Mouse (Mus musculus) urinary bladder, postnatal 4 days (tissue): Measurements from ENCODE around the gene Pim1.
A peak's percentile ranks its signal among the peaks of the same experiment; 100 is the strongest.

Experiments
- DNase-seq, 2 experiments: peaks; one replicate each; pipeline ENCODE4 v3.0.0; 2021 to 2022; ENCODE audit warnings: low spot score in 2 of 2

The Pim1 gene

DNA sequence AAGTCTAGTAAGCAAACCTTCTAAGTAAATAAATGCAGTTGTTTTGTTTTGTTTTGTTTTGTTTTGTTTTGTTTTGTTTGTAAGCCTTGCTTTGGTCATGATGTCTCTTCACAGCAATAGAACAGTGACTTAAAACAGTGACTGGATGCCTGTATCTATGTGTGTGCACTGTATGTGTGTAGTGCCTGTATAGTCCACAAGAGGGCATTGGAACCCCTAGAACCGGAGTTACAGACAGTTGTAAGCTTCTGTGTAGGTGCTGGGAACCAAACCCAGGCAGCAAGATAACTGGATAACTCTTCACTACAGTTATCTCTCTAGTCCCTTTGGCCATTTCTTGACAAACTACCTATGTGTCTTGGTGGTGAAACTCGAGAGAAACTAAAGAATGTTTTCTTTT lies 35.1 kb downstream of the Pim1 start:
- DNase-seq, result no peak

DNA sequence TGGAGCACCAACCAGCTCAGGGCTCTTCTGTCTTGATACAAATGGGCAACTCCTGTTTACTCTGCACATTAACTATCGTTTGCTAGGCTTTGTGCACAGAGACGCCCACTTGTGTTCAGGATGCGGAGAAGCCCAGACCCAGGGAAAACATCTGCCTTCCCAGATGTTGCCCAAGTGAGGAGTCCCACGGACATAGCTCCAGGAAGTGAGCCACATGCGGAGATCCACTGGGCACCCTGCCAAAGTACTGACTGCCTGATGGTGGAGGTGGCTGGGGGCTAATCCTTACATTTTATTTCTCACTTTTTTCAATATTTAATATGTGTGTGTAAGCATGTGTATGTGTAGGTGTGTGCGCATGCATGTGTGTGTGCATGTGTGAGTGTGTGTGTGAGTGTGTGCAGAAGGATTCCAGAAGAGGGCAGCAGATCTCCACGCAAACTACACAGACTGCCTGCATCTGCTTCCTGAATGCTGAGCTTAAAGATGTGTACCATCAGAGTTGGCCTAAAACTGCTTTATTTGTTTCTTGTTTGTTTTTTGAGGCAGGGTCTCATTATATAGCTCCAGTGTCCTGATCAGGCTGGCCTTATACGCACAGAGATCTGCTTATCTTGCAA lies 38.1 kb downstream of the Pim1 start:
- DNase-seq, result no peak

DNA sequence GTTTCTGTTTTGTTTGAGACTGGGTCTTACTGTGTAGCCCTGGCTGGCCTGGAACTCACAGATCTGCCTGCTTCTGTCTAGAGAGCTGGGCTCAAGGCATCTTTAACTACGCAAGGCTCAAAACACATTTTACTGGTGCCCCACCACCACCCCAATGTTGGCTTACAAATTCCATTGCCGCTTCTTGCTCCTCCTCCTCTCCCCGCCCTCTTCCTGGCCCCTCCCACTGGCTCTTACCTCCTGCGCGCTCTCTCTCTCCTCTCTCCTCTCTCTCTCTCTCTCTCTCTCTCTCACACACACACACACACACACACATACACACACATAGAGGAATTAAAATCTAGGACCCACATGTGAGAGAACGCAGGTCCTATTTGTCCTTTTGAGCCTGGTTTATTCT lies 40.0 kb downstream of the Pim1 start:
- DNase-seq, result no peak

DNA sequence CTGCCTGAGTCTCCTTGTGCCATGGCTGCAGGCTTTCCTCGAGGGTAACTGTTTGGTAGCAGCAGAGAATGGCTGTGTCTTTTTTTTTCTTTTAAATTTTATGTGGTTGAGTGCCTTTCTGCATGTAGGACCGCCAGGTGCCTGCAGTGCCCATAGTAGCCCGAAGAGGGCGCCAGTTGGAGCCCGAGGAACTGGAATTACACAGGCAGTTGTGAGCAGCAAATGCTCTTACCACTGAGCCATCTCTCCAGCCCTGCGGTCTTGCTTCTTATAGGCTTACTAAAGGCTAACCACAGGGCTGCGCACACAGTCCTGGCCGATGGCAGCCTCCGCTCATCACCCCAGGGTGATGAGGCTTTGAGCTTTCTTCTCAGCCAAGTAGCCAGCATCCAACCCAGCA lies 40.7 kb downstream of the Pim1 start:
- no peak for DNase-seq

DNA sequence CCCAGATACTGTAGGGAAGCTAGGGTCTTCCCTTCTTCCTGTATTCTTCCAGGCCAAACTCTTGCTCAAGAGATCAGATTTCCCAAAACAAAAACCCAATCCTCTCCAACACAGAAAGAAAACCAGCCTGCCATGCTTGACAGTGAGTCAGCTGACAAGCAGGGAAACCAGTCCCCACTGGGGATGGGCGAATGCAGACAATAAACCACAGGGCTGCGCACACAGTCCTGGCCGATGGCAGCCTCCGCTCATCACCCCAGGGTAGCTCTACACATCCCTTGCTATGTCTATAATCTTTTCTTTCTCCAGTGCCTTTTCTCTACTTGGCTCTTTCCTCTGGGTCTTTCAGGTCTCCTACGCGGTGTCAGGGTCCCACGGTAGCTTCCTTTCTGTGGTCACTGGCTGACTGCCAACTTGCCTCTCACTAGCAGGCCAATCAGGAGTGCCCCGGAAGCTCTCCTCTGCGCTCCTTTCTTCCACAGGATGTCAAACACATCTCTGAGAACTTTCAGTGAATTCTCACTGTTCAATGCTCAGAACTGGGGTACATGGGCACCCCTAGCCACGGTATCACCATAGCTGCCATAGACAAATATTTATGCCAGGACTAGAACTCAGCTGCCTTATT lies 41.3 kb downstream of the Pim1 start:
- DNase-seq, result no peak

DNA sequence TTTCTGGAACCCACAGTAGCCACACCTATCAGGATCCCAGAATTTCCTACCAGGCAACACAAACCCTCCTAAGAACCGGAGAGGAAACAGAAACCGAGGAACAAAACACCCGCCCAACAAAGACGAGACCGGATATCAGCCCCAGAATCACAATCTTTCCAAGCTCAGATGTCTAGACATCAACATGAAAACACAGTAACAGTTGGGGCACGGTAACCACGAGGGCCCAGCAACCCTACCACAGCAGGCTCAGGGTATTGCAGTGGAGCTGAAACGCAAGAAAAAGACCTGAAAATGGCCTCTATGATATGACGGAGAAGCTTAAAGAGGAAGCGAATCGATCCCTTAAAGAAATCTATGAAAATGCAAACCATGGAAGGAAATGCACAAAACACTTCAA lies 43.3 kb downstream of the Pim1 start:
- DNase-seq, result no peak

DNA sequence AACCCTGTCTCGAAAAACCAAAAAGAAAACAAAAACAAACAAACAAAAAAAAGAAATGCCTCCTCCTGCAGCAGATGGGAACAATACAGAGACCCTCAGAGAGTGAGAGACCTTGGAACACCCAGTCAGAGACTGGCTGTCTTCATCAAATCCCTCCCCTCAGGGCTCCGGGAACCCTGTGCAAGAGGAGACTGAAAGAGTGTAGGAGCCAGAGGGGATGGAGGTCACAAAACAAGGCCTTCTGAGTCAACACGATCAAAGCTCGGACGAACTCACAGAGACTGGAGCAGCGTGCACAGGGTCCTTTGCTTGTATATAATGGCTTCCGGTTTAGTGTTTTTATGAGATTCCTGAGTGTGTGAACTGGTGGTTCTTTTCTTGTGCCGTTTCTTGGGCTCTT lies 49.9 kb downstream of the Pim1 start:
- DNase-seq, result no peak

DNA sequence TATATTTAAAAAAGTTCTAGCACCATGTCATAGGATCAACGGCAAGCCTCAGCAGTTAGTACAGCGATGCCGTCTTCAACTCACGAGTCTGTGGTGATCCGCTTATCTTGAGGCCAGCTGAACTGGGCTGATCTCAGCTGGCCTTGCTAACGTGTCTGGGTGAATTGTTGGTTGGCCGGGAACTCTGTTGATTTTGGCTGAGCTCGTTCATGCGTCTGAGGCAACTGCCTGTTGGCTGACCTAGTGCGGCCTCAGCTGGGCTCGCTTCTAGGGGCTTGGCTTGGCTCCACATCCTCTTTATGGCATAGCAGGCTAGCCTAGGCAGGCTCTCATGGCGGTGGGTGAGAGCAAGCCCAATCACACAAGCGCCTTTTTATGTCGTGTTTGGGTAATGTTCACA lies 50.9 kb downstream of the Pim1 start:
- peak; percentile 55 to 73 for DNase-seq

DNA sequence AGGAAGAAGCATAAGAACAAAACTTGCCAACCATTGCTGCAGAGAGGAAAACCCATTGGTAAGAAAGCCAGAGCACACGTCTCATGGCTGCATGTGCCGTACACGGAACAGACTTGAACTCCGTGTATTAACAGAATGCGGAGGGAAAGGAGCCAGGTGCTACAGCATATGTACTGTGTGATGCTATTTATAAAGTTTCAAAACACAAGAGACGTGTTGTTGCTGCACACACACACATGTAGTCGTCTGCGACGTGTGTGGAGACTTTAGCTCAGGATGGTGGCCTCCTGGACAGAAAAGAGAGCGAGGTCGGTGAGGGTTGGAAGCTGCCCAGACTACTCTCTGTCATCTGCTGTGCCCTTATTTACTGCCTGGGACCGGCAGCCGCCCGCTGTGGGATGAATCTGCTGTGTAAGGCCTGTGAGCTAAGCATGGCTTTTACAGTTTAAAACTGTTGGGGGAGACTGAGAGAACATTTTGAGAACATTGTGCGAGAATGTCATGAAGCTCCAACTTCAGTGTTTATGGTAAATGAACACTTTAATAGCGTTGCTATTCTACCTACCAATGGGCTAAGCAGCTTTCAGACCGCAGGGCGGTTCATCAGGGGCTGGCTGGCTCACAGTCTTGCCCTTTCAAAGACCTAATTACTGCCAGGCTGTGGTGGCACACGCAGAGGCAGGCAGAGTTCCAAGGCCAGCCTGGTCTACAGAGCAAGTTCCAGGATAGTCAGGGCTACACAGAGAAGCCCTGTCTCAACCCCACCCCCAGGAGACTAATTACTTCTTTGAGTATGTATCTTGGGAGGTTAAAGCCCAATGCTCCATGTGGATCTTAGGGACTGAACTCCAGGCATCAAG lies 52.5 kb downstream of the Pim1 start:
- no peak for DNase-seq

DNA sequence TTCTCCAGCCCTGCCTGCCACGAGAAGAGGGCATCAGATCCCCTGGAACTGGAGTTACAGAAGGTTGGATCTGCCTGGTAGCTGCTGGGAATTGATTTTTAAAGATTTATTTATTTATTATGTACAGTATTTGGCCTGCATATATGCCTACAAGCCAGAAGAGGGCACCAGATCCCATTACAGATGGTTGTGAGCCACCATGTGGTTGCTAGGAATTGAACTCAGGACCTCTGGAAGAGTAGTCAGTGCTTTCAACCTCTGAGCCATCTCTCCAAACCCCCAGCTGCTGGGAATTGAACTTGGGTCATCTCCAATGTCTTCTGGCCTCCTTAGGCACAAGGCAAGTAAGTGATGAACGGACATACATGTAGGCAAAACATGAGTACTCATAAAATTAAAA lies 53.5 kb downstream of the Pim1 start:
- DNase-seq, result no peak

DNA sequence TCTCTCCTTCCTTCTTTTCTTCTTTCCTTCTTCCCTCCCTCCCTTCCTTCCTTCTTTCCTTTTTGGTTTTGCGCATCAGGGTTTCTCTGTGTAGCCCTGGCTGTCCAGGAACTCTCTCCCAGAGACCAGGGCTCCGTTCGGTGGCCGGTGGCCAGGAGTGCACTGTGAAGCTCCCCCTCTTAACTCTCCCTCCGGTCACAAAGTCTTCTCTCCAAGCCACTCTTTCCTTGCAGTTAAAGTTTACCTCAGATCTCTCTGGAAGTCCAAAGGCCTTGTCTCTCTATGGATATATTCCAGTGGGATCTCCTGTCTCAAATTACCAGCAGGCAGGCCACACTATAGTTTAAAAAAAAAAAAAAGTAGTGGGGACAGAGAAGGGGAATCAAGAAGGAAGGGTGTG lies 54.7 kb downstream of the Pim1 start:
- no peak for DNase-seq
